Mouse (Mus musculus): ENCODE results near the gene Naa38.

Naa38 gene

GRCm38 (mm10) chr11:69401210-69401637, 5.9 kb downstream of the Naa38 start:
- DNase-seq (ENCODE audit: low spot score) = no peak

GRCm38 (mm10) chr11:69401987-69402386, 6.7 kb downstream of the Naa38 start:
- DNase-seq (ENCODE audit: low spot score) = no peak

GRCm38 (mm10) chr11:69403691-69404594, 8.7 kb downstream of the Naa38 start:
- DNase-seq (ENCODE audit: low spot score) = no peak

GRCm38 (mm10) chr11:69404595-69405396, 9.5 kb downstream of the Naa38 start:
- no peak for DNase-seq (ENCODE audit: low spot score)

- DNase-seq (ENCODE audit: low spot score) = no peak
Measured at GRCm38 (mm10) chr11:69405397-69406200, 10.3 kb downstream of the Naa38 start.

- no peak for DNase-seq (ENCODE audit: low spot score)
Measured at GRCm38 (mm10) chr11:69406282-69406681, 11.0 kb downstream of the Naa38 start.

GRCm38 (mm10) chr11:69406867-69407723, 11.8 kb downstream of the Naa38 start:
- DNase-seq (ENCODE audit: low spot score) = no peak

- no peak for DNase-seq (ENCODE audit: low spot score)
Measured at GRCm38 (mm10) chr11:69407724-69408004, 12.4 kb downstream of the Naa38 start.

GRCm38 (mm10) chr11:69408541-69409377, 13.5 kb downstream of the Naa38 start:
- DNase-seq (ENCODE audit: low spot score) = peak; percentile 57

GRCm38 (mm10) chr11:69409378-69410044, 14.2 kb downstream of the Naa38 start:
- DNase-seq (ENCODE audit: low spot score) = peak; percentile 72

- DNase-seq (ENCODE audit: low spot score) = no peak
Measured at GRCm38 (mm10) chr11:69410045-69410309, 14.7 kb downstream of the Naa38 start.

- no peak for DNase-seq (ENCODE audit: low spot score)
Measured at GRCm38 (mm10) chr11:69410310-69411072, 15.2 kb downstream of the Naa38 start.

- peak; percentile 92 for DNase-seq (ENCODE audit: low spot score)
Measured at GRCm38 (mm10) chr11:69411073-69411535, 15.8 kb downstream of the Naa38 start.

GRCm38 (mm10) chr11:69411538-69412203, 16.4 kb downstream of the Naa38 start:
- DNase-seq (ENCODE audit: low spot score) = no peak

- no peak for DNase-seq (ENCODE audit: low spot score)
Measured at GRCm38 (mm10) chr11:69412548-69412947, 17.3 kb downstream of the Naa38 start.

GRCm38 (mm10) chr11:69413221-69414181, 18.2 kb downstream of the Naa38 start, which contains the start of gene Kdm6b:
Gene Kdm6b, minus strand, starts transcription at chr11:69413675.
- DNase-seq (ENCODE audit: low spot score) = no peak

Measured in ovary, postnatal 10 days (tissue).